20 mouse cellular contexts compared by ENCODE assay signal in genomic region chr8:44661696-44662095, GRCm38 (mm10).
A peak's percentile ranks its signal among the peaks of the same experiment; 100 is the strongest.
DNase-seq lines count a peak whose midpoint lies in the region; ATAC-seq and TF ChIP-seq lines count a peak whose summit lies in the region.
"Had no signal": no experiment of that assay in that cellular context is flagged by ENCODE, and none has a peak within 500 bp of the region (broad histone marks: within the 10 kb centered on the region; RNA-seq: fewer than 3 reads in every experiment).

No protein-coding gene starts in this region.

- WGBS in embryonic facial prominence, embryonic 14.5 days = 48% methylated on average over 2 of the region's 2 CpGs
- WGBS in embryonic facial prominence, embryonic 10.5 days = 80% methylated on average over 2 of the region's 2 CpGs
- WGBS in cerebellum, adult 2 months = 53% methylated on average over 2 of the region's 2 CpGs
- 77% methylated on average over 2 of the region's 2 CpGs for WGBS in hindbrain, embryonic 10.5 days
- 83% methylated on average over 2 of the region's 2 CpGs for WGBS in hindbrain, embryonic 16.5 days

- DNase-seq in embryonic facial prominence, embryonic 14.5 days (ENCODE audit: low spot score) = peak; percentile 77
- DNase-seq in embryonic facial prominence, embryonic 10.5 days (ENCODE audit: low spot score) = no peak
- peak; percentile 4 for DNase-seq in ovary, postnatal 36 days (ENCODE audit: low spot score)
- DNase-seq in ovary, adult 18-20 months (ENCODE audit: low spot score) = no peak
- peak; percentile 40 to 68 for DNase-seq in cerebellum, adult 2 months
- DNase-seq in cerebellum, postnatal 25 days = peak; percentile 39 to 53
- DNase-seq in hindbrain, embryonic 10.5 days (ENCODE audit: low spot score) = no peak
- DNase-seq: adrenal gland, postnatal 36 days; gastrocnemius, postnatal 36 days; heart, postnatal 36 days; lung, embryonic 14.5 days; thymus, adult 2 months had no signal

- ATAC-seq in embryonic facial prominence, embryonic 14.5 days (ENCODE audit: low read depth) = peak; percentile 41; the same call in 1 of the 2 replicates
- ATAC-seq in hindbrain, embryonic 16.5 days = no peak
- ATAC-seq: CD4-positive, CD25-positive, alpha-beta regulatory T cell, adult 4 months; midbrain, embryonic 13.5 days had no signal

- no peak for TF ChIP-seq CTCF in cerebellum, adult 2 months (IDR thresholded peaks at IDR 0.05; ENCODE audit: borderline replicate concordance, insufficient read depth, low read depth, low read length)

- no peaks in the 10 kb centered on the region for H3K36me3 ChIP-seq in embryonic facial prominence, embryonic 14.5 days (ENCODE audit: control insufficient read depth, insufficient read depth, low read length)
- H3K36me3 ChIP-seq in embryonic facial prominence, embryonic 10.5 days (replicated peaks) = no peaks in the 10 kb centered on the region
- no peaks in the 10 kb centered on the region for H3K36me3 ChIP-seq in hindbrain, embryonic 10.5 days
- no peaks in the 10 kb centered on the region for H3K36me3 ChIP-seq in hindbrain, embryonic 16.5 days (ENCODE audit: control insufficient read depth, insufficient read depth, low read length)
- H3K36me3 ChIP-seq: limb, embryonic 13.5 days; midbrain, embryonic 13.5 days had no signal

- no peaks in the 10 kb centered on the region for H3K27me3 ChIP-seq in embryonic facial prominence, embryonic 14.5 days (replicated peaks; ENCODE audit: control insufficient read depth, insufficient read depth, low read length)
- H3K27me3 ChIP-seq in embryonic facial prominence, embryonic 10.5 days (replicated peaks; ENCODE audit: low read depth, poor library complexity, severe bottlenecking) = no peaks in the 10 kb centered on the region
- H3K27me3 ChIP-seq in cerebellum, adult 2 months (ENCODE audit: control insufficient read depth, insufficient read depth, low read length) = no peaks in the 10 kb centered on the region
- H3K27me3 ChIP-seq in hindbrain, embryonic 10.5 days (ENCODE audit: insufficient read depth, poor library complexity, severe bottlenecking) = no peaks in the 10 kb centered on the region
- no peaks in the 10 kb centered on the region for H3K27me3 ChIP-seq in hindbrain, embryonic 16.5 days (replicated peaks; ENCODE audit: control insufficient read depth, insufficient read depth, low read length)
- H3K27me3 ChIP-seq: limb, embryonic 13.5 days; megakaryocyte, embryonic 14.5 days; midbrain, embryonic 13.5 days had no signal

- H3K4me2 ChIP-seq in embryonic facial prominence, embryonic 14.5 days (ENCODE audit: low read depth, low read length) = no peak overlapping the region
- H3K4me2 ChIP-seq in hindbrain, embryonic 16.5 days (ENCODE audit: low read length) = no peak overlapping the region
- H3K4me2 ChIP-seq: hindbrain, embryonic 14.5 days; limb, embryonic 13.5 days; lung, embryonic 14.5 days; midbrain, embryonic 13.5 days had no signal

- no peak overlapping the region for H3K27ac ChIP-seq in embryonic facial prominence, embryonic 14.5 days (replicated peaks; ENCODE audit: low read depth, low read length)
- H3K27ac ChIP-seq in embryonic facial prominence, embryonic 10.5 days (replicated peaks) = no peak overlapping the region
- H3K27ac ChIP-seq in cerebellum, adult 2 months (ENCODE audit: insufficient read depth, low read length) = no peak overlapping the region
- H3K27ac ChIP-seq in hindbrain, embryonic 10.5 days = no peak overlapping the region
- no peak overlapping the region for H3K27ac ChIP-seq in hindbrain, embryonic 16.5 days (ENCODE audit: low read depth, low read length)
- H3K27ac ChIP-seq: hindbrain, embryonic 14.5 days; limb, embryonic 13.5 days; liver, embryonic 14.5 days; midbrain, embryonic 13.5 days; stomach, postnatal 0 days had no signal

- H3K9me3 ChIP-seq in embryonic facial prominence, embryonic 14.5 days (ENCODE audit: control insufficient read depth, low read length) = no peaks in the 10 kb centered on the region
- no peaks in the 10 kb centered on the region for H3K9me3 ChIP-seq in embryonic facial prominence, embryonic 10.5 days
- no peaks in the 10 kb centered on the region for H3K9me3 ChIP-seq in hindbrain, embryonic 10.5 days
- no peaks in the 10 kb centered on the region for H3K9me3 ChIP-seq in hindbrain, embryonic 16.5 days (ENCODE audit: control insufficient read depth, low read length)
- H3K9me3 ChIP-seq: limb, embryonic 13.5 days; midbrain, embryonic 13.5 days had no signal

- TF ChIP-seq POLR2A in cerebellum, adult 2 months (IDR thresholded peaks at IDR 0.05; ENCODE audit: borderline replicate concordance, insufficient read depth, low read length) = no peak

- no peaks in the 10 kb centered on the region for H3K4me1 ChIP-seq in embryonic facial prominence, embryonic 14.5 days (ENCODE audit: control insufficient read depth, insufficient read depth, low read length)
- H3K4me1 ChIP-seq in embryonic facial prominence, embryonic 10.5 days = no peaks in the 10 kb centered on the region
- H3K4me1 ChIP-seq in cerebellum, adult 2 months (ENCODE audit: control insufficient read depth, insufficient read depth, low read length) = no peaks in the 10 kb centered on the region
- no peaks in the 10 kb centered on the region for H3K4me1 ChIP-seq in hindbrain, embryonic 10.5 days (replicated peaks)
- H3K4me1 ChIP-seq in hindbrain, embryonic 16.5 days (ENCODE audit: control insufficient read depth, insufficient read depth, low read depth, low read length) = no peaks in the 10 kb centered on the region
- H3K4me1 ChIP-seq: limb, embryonic 13.5 days; megakaryocyte, embryonic 14.5 days; midbrain, embryonic 13.5 days had no signal

- H3K9ac ChIP-seq in embryonic facial prominence, embryonic 14.5 days (ENCODE audit: low read depth, low read length) = no peak overlapping the region
- H3K9ac ChIP-seq in hindbrain, embryonic 16.5 days (ENCODE audit: low read depth, low read length) = no peak overlapping the region
- H3K9ac ChIP-seq: hindbrain, embryonic 14.5 days; limb, embryonic 13.5 days; liver, embryonic 14.5 days; lung, embryonic 14.5 days; midbrain, embryonic 13.5 days had no signal

- H3K4me3 ChIP-seq in embryonic facial prominence, embryonic 14.5 days (ENCODE audit: low read depth, low read length) = no peak overlapping the region
- H3K4me3 ChIP-seq in embryonic facial prominence, embryonic 10.5 days = no peak overlapping the region
- no peak overlapping the region for H3K4me3 ChIP-seq in cerebellum, adult 2 months (replicated peaks; ENCODE audit: insufficient read depth, low read depth, low read length)
- no peak overlapping the region for H3K4me3 ChIP-seq in hindbrain, embryonic 10.5 days
- no peak overlapping the region for H3K4me3 ChIP-seq in hindbrain, embryonic 16.5 days (ENCODE audit: low read length)
- H3K4me3 ChIP-seq: limb, embryonic 13.5 days; megakaryocyte, embryonic 14.5 days; midbrain, embryonic 13.5 days had no signal

Comparison
In these comparisons a context has a peak if more than half of its experiments do, and no peak if none do; other contexts are left out.
1. DNase-seq: peak in embryonic facial prominence, embryonic 14.5 days (single experiment), ovary, postnatal 36 days (single experiment), cerebellum, adult 2 months (2 of 2) and cerebellum, postnatal 25 days (2 of 2); none in embryonic facial prominence, embryonic 10.5 days (single experiment), ovary, adult 18-20 months (single experiment) and hindbrain, embryonic 10.5 days (single experiment).